Mouse (Mus musculus): Measurements from ENCODE around the gene Gm45233. TPM values are rescaled to one million over a fixed set of nuclear protein-coding genes. Genes with fewer than 3 reads are reported as not detected.
"Not testable (repeated sequence)": the region's sequence is repeated elsewhere in the genome, so short reads cannot be mapped to it uniquely, and the experiment has no call there.

Gene Gm45233
- polyA plus RNA-seq (2015; fragmentation: Nextera tagmentation; extraction: Ambion mirVana), result 0.31 and 0.43 TPM in 2 replicates

DNA sequence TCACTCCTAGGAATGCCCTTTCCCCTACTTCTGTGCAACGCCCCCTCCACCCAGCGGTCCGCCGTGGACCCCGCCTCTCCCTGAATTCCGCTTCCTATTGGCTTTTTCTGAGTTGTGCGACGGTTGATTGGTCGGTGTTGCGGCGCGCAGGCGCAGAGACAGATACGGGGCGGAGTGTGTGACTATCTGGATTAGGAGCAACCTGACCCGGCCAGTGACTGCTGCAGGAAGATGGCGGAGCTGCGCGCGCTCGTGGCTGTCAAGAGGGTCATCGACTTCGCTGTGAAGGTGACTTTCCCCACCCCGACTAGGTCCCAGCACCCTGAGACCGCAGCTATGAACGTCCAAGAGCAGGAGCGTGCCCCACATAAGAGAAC lies at the start of gene Gm45233, which contains the start of gene Etfb:
Gene Gm45233 (plus strand): TSS at position 212 of the 377 bp plus-strand sequence.
Gene Etfb (plus strand): TSS at position 167 of the 377 bp plus-strand sequence.
- Histone ChIP-seq H3K4me1 (replicated peaks) (peaks cover 48% of the 10 kb centered on the region), H3K36me3 (no peaks in the 10 kb centered on the region), H3K4me2 (peak within 1 kb of the TSS; percentile 72), H3K27ac (peak within 1 kb of the TSS; percentile 97), H3K9ac (peak within 1 kb of the TSS; percentile 69), H3K27me3 (no peaks in the 10 kb centered on the region), H3K4me3 (peak within 1 kb of the TSS; percentile 60), H3K9me3 (replicated peaks) (no peaks in the 10 kb centered on the region)
- ATAC-seq (replicated peaks; ENCODE audit: insufficient number of reproducible peaks, insufficient read depth, low FRiP score, low read depth), result peak; percentile 98
- under 1% methylated on average over 27 of the region's 27 CpGs for WGBS

DNA sequence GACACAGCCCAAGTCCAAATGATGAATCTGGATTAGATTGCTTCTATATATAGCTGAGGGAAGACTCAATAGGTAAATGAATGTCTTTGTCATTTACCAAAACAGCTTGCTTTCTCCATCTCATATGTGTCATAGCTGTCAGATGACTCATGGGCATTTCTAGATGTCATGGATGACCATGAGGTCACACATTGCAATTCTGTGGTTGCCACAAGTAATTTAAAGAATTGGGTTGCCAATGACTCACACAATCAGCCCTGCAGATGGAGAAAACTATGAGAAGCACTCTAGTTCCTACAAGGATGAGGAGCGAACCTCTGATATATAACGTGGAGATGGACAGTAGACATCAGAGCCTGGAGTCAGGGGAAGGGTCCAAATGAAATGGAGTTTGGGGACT lies 44.4 kb upstream of the Gm45233 start:
- WGBS, result 72% methylated on average over 2 of the region's 2 CpGs

DNA sequence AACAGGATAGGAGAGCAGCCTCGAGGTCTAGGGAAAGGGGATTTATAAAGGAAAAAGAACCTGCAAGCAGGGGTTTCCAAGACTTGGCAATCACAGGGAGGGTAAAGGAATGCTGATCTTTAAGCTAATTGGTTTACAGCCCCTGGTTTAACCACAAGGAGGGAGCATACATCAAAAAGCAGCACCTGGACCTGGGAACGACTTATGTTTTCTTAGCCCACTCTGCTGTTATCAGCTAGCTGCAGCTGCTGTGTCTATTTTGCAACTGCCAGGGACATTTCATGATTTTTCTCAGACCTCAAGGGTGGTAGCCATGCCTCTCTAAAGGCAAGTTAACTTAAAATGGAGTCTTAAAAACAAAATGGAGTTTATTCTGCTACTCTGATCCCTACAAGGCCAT lies 41.2 kb upstream of the Gm45233 start:
- ATAC-seq (replicated peaks; ENCODE audit: insufficient number of reproducible peaks, insufficient read depth, low FRiP score, low read depth), result no peak
- WGBS, result 25% methylated on average over 2 of the region's 2 CpGs
- H3K9me3 ChIP-seq (replicated peaks), result no peaks in the 10 kb centered on the region
- H3K27me3 ChIP-seq, result no peaks in the 10 kb centered on the region
- no peak overlapping the region for H3K9ac ChIP-seq
- H3K36me3 ChIP-seq, result no peaks in the 10 kb centered on the region
- H3K4me1 ChIP-seq (replicated peaks), result no peaks in the 10 kb centered on the region
- no peak overlapping the region for H3K27ac ChIP-seq
- no peak overlapping the region for H3K4me2 ChIP-seq
- no peak overlapping the region for H3K4me3 ChIP-seq

More for the DNA sequence above, 44.4 kb upstream of the Gm45233 start:
- Histone ChIP-seq H3K4me3 (no peak overlapping the region), H3K4me1 (replicated peaks) (no peaks in the 10 kb centered on the region), H3K9ac (no peak overlapping the region), H3K4me2 (no peak overlapping the region), H3K27me3 (no peaks in the 10 kb centered on the region), H3K27ac (no peak overlapping the region), H3K36me3 (no peaks in the 10 kb centered on the region), H3K9me3 (replicated peaks) (no peaks in the 10 kb centered on the region)
- no peak for ATAC-seq (replicated peaks; ENCODE audit: insufficient number of reproducible peaks, insufficient read depth, low FRiP score, low read depth)

DNA sequence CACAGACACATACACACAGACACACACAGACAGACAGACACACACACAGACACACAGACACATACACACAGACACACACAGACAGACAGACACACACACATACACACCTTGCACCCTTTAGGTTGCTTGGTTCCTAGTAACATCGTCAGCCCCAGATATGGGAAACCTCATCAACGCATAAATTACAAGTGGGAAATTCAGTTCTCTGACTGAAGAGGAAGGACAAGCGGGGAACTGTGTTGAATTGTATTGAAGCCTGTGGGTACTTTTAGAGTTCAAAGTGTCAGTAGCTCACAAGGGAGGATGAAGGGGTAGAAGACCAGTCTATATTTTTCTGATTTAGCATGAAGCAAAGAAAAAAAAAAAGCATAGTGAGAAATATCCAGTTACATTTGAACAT lies 36.4 kb upstream of the Gm45233 start:
- no peak overlapping the region for H3K4me2 ChIP-seq
- no peaks in the 10 kb centered on the region for H3K27me3 ChIP-seq
- H3K4me3 ChIP-seq, result no peak overlapping the region
- no peak overlapping the region for H3K27ac ChIP-seq
- no peaks in the 10 kb centered on the region for H3K4me1 ChIP-seq (replicated peaks)
- ATAC-seq (replicated peaks; ENCODE audit: insufficient number of reproducible peaks, insufficient read depth, low FRiP score, low read depth), result no peak
- no peaks in the 10 kb centered on the region for H3K9me3 ChIP-seq (replicated peaks)
- no peak overlapping the region for H3K9ac ChIP-seq
- 81% methylated on average over 3 of the region's 3 CpGs for WGBS
- H3K36me3 ChIP-seq, result no peaks in the 10 kb centered on the region

DNA sequence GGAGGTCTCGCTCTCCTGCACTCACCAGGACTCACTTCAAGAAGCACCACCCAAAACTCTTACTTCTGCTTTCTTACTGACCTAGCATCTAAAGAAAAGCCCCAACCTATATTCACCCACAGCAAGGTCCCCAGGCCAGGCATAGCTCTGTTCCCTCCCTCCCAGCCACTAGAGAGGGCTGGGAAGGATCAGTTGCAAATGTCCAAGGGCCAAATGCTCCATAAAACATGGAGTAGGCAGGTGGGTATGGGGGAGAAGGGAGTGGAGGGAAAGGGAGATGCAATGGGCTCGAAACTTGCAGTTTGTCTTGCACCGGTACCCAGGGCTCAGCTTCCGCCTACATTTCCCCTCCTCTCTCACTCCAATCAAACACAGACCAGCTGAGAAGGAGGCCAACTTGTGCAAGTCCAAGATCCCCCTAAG lies 35.8 kb upstream of the Gm45233 start, which contains the start of gene Siglecg:
Gene Siglecg (plus strand): TSS at position 74 of the 423 bp plus-strand sequence.
- Histone ChIP-seq H3K4me1 (replicated peaks) (no peaks in the 10 kb centered on the region), H3K36me3 (no peaks in the 10 kb centered on the region), H3K9me3 (replicated peaks) (no peaks in the 10 kb centered on the region), H3K4me3 (no peak within 1 kb of the TSS), H3K9ac (no peak within 1 kb of the TSS), H3K27me3 (no peaks in the 10 kb centered on the region), H3K4me2 (no peak within 1 kb of the TSS), H3K27ac (no peak within 1 kb of the TSS)
- no peak for ATAC-seq (replicated peaks; ENCODE audit: insufficient number of reproducible peaks, insufficient read depth, low FRiP score, low read depth)
- WGBS, result 76% methylated on average over 4 of the region's 4 CpGs

DNA sequence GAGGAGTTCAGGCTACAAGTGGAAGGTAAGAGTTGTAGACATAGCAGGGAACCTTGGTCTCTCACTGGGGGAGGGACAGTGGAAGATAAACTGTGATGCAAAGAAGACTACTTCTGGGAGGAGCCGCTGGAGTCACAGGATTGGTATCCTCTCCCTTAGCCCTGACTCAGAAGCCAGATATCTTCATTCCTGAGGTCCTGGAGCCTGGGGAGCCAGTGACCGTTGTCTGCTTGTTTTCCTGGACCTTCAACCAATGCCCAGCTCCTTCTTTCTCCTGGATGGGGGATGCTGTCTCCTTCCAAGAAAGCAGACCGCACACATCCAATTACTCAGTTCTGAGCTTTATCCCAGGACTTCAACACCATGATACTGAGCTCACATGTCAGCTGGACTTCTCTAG lies 34.8 kb upstream of the Gm45233 start:
- H3K36me3 ChIP-seq, result no peaks in the 10 kb centered on the region
- no peak overlapping the region for H3K9ac ChIP-seq
- H3K27me3 ChIP-seq, result no peaks in the 10 kb centered on the region
- H3K9me3 ChIP-seq (replicated peaks), result no peaks in the 10 kb centered on the region
- ATAC-seq (replicated peaks; ENCODE audit: insufficient number of reproducible peaks, insufficient read depth, low FRiP score, low read depth), result no peak
- 50% methylated on average over 3 of the region's 3 CpGs for WGBS
- no peak overlapping the region for H3K4me2 ChIP-seq
- no peak overlapping the region for H3K4me3 ChIP-seq
- no peaks in the 10 kb centered on the region for H3K4me1 ChIP-seq (replicated peaks)
- H3K27ac ChIP-seq, result no peak overlapping the region

GRCm38 (mm10) chr7:43411724-43412123 lies 32.2 kb upstream of the Gm45233 start:
- not testable (repeated sequence) for H3K4me1 ChIP-seq (replicated peaks); H3K27ac ChIP-seq; ATAC-seq (replicated peaks; ENCODE audit: insufficient number of reproducible peaks, insufficient read depth, low FRiP score, low read depth); H3K36me3 ChIP-seq; H3K27me3 ChIP-seq; H3K9me3 ChIP-seq (replicated peaks); H3K9ac ChIP-seq; H3K4me2 ChIP-seq; H3K4me3 ChIP-seq
- WGBS, result 37% methylated on average over 4 of the region's 4 CpGs

- ATAC-seq (replicated peaks; ENCODE audit: insufficient number of reproducible peaks, insufficient read depth, low FRiP score, low read depth), result no peak
These were observed 26.6 kb upstream of the Gm45233 start for GRCm38 (mm10) chr7:43417298-43417697.

GRCm38 (mm10) chr7:43422995-43423617 lies 20.8 kb upstream of the Gm45233 start:
- no peak overlapping the region for H3K4me3 ChIP-seq
- WGBS, result 8% methylated on average over 11 of the region's 11 CpGs
- no peaks in the 10 kb centered on the region for H3K9me3 ChIP-seq (replicated peaks)
- H3K36me3 ChIP-seq, result no peaks in the 10 kb centered on the region
- H3K4me2 ChIP-seq, result peak overlapping the region; percentile 46
- peaks cover 3% of the 10 kb centered on the region; the same call in 1 of the 2 replicates for H3K4me1 ChIP-seq (replicated peaks)
- no peak overlapping the region for H3K27ac ChIP-seq
- peak; percentile 80 for ATAC-seq (replicated peaks; ENCODE audit: insufficient number of reproducible peaks, insufficient read depth, low FRiP score, low read depth)
- H3K9ac ChIP-seq, result no peak overlapping the region
- no peaks in the 10 kb centered on the region for H3K27me3 ChIP-seq

More at GRCm38 (mm10) chr7:43417298-43417697, 26.6 kb upstream of the Gm45233 start:
- Histone ChIP-seq H3K4me3 (no peak overlapping the region), H3K27me3 (no peaks in the 10 kb centered on the region), H3K4me1 (replicated peaks) (no peaks in the 10 kb centered on the region), H3K4me2 (no peak overlapping the region), H3K9ac (no peak overlapping the region), H3K27ac (no peak overlapping the region), H3K9me3 (replicated peaks) (no peaks in the 10 kb centered on the region), H3K36me3 (no peaks in the 10 kb centered on the region)
- WGBS, result 82% methylated on average over 10 of the region's 10 CpGs

DNA sequence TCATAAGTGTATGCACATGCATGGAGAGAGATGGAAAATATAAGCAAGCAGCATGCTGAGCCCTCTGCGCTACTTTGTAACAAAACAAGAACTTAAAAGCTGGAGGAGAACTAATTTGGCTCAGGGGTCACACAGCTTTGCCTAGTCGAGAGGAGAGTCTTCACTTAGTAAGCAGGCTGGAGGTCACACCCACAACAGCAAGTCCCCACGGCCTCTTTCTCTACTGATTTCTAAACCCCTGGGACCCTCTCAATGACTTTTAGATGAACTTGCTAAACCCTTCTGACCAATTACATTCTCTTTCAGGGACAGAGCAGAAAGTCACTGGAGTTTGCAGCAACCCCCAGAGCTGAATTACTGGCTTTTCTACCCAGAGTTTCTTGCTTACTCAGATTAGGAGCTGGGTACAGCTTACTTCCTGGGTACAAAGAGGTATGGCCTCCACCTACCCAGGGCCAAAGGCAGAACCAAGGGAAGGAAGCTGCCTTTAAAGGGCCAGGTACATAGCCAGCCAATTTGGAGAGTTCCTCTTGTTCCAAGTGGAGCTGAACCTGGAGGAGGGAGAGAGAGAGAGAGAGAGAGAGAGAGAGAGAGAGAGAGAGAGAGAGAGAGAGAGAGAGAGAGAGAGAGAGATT lies 19.8 kb upstream of the Gm45233 start:
- Histone ChIP-seq H3K4me2 (no peak overlapping the region), H3K4me1 (replicated peaks) (peaks cover 3% of the 10 kb centered on the region; the same call in 1 of the 2 replicates), H3K27ac (no peak overlapping the region), H3K9me3 (replicated peaks) (no peaks in the 10 kb centered on the region), H3K4me3 (no peak overlapping the region), H3K36me3 (no peaks in the 10 kb centered on the region), H3K9ac (no peak overlapping the region), H3K27me3 (no peaks in the 10 kb centered on the region)
- no peak for ATAC-seq (replicated peaks; ENCODE audit: insufficient number of reproducible peaks, insufficient read depth, low FRiP score, low read depth)
- WGBS, result 65% methylated on average over 3 of the region's 3 CpGs

DNA sequence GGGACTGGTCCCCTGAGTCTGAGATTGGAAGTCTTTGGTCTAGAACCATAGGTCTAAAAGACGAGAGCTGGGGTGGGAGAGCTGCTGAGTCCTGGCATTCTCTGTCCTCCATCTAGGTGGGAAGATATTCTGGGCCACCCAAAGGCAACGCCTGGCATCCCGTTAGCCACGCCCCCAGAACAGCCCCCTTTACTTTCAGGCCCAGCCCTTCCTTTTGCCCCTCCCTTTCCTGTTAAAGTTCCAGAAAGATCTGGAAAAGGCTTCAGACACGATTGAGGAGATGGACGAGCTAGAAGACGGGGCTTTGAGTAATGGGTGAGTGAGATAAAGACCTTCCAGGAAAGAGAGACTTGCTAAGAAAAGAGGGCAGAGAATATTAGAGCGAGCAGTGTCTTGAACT lies 16.5 kb upstream of the Gm45233 start, which contains the start of gene Lim2:
Gene Lim2 (plus strand): TSS at position 265 of the 400 bp plus-strand sequence.
- H3K9ac ChIP-seq, result no peak within 1 kb of the TSS
- no peak for ATAC-seq (replicated peaks; ENCODE audit: insufficient number of reproducible peaks, insufficient read depth, low FRiP score, low read depth)
- H3K4me1 ChIP-seq (replicated peaks), result peaks cover 3% of the 10 kb centered on the region; the same call in 1 of the 2 replicates
- 72% methylated on average over 8 of the region's 8 CpGs for WGBS
- no peaks in the 10 kb centered on the region for H3K36me3 ChIP-seq
- no peak within 1 kb of the TSS for H3K4me2 ChIP-seq
- H3K27ac ChIP-seq, result no peak within 1 kb of the TSS
- no peaks in the 10 kb centered on the region for H3K9me3 ChIP-seq (replicated peaks)
- H3K4me3 ChIP-seq, result no peak within 1 kb of the TSS
- H3K27me3 ChIP-seq, result no peaks in the 10 kb centered on the region
